Mouse (Mus musculus): ENCODE measurements at regions not wholly inside any gene's neighbourhood (a gene's known extent, or its start where the extent isn't known, plus 50 kb on each side); places are given as distances from the start of the nearest gene placed in this dataset.

DNA sequence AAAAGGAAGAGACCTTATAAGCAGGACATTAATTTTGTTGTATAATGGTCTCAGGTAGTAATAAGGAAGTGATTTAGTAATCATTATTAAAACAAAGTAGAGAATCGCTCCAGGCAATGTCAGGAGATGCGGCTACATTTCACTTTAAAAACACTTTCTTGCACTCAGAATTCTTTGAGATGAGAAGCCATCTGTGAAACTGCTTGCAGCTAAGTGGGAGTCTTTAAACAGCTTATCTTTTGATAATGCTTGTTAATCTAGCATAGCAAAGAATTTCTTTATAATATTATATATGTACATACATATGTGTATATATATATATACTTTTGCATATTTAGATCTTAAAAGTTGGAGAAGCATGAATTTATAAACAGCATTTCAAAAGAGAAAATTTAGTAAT is 133.1 kb upstream of the Klf6 start:
- no peak for DNase-seq

DNA sequence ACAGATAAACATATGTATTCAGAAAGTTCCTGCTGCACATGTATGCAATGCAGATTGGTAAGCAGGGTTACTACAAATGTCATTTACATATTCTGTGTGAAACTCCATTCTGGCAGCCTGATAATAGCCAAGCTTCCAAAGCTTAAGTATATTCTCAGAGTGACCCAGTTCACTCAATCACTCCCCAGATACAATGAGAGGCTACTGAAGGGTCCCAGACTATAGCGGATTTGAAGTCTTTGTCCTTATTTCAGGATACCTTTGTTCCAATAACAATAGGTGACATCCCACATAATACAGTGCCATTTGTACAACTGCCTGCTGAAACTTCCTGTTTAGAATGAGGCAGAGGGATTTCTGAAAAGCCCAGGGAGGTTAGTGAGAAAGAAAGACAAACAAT is 132.5 kb upstream of the Klf6 start:
- no peak for DNase-seq

DNA sequence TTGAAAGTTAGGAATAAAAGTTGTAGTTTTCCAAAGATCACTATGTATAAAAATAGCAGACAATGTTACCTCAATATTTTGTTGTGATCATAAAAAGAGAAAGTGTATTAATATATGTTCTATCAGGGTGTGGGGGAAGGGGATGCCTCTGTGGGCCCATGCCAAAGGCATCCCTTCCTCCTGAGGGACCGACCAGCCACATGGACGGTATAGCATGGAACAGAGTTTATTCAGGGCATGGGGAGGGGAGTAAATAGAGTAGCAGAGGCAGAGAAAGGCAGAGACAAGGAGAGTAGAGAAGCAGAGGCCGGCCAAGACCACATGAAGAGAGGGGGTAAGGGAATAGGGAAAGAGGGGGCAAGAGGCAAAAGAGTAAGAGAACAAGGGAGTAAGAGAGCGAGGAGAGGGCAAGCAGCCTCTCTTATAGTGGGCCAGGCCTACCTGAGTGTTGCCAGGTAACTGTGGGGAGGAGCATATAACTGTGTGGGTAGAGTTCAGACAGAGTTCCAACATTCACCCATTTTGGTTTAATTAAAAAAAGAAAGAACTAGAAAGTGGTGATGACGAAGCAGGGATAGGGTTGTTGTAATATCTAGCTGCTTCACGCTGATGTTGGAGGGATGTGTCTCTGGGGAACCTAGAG is 131.7 kb upstream of the Klf6 start:
- DNase-seq, result no peak

DNA sequence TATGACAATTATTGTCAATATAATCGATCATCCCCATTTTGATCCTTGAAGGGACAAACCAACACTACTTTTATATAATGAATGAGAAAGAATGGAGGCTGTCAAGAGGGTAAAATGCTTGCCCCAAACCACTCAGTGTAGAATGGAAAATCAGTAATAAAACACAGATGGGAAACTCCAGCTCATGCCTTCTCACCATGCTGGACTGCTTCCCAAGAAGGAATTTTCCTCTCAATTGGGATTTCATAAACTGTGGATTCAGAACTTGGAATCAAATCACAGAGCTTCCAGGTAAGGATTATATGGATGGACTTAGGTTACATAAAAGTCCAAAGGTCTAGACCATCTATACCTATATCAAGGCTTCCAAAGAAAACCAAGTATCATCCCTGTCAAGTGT is 129.1 kb upstream of the Klf6 start:
- DNase-seq, result no peak

DNA sequence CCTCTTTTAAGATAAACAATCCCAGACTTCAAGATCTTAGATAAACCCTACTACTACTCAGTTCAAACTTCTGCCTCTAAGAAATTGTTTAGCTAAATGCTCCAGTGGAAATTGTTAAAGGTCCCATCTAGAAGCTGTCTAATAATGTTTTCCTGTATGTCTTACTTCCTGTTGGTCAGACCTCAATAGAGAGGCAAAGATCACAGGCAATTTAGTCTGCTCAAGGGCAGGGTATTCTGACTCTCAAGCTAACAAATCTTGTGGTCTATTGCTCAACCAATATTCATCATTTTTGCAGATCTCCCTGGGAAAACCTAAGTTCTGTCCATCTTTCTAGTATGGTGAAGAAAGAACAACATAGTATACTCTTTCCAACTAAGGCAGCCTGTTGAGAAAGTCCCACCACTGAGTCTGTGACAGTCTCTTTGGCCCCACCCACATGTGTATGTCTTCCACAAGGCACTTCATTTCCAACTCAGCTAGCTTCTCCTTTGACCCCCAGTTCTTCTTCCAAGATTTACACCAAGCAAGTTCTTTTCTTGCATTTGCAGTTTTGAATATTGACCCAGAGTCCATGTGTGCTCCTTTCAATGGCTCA is 126.2 kb upstream of the Klf6 start:
- no peak for DNase-seq

DNA sequence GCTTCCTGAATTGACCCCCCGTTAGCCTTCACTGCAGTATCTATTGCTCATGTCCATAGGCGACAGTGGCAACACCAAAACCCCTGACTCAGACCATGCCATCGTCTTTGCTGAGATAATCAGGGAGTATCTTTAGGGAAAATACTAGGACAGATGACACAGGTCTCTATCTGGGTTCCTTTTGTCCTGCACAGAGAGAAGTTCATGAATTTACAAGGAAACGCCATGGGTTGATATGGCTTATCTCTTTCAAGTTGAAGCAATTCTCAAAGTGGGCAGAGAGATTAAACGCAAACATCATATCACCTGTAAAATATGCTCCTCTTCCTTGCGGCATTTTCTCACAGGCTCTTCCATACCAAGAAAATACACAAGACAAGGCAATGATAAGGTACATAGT is 124.8 kb upstream of the Klf6 start:
- no peak for DNase-seq

DNA sequence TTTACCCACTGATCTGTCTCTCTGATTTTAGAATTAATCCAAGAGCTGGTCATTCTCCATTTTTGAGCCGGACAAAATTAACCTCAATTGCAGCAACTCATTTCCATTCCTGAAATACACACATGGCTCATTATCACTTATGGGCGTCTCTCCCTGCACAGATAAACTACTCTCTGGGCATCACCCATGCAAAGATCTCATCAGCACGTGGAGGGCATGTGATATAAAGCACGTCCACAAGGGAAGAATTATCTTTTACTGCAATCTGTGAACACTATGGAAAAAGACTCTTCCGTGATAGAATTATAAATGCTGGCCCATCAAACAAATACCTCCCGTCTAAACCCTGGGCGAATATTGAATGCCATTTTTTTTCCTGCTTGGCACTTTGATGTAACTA is 124.1 kb upstream of the Klf6 start:
- no peak for DNase-seq

DNA sequence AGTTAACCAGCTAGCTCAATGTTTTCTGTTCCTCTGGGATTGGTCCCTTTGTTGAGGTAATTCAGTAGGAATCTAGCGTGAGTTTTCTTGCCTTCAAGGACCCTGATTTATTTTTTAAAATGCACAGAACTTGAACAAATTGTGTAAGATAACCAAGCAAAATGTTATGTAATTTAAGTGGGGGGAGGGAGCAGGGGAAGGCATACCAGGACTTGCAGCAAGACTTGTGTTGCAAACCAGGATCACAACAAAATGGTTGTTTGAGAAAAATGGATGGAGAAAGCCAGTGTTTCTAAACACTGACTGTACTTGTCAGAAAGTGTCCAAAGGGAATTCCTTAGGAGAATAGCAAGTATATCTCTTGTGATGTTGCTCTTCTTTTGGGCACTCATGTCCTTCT is 120.5 kb upstream of the Klf6 start:
- no peak for DNase-seq

DNA sequence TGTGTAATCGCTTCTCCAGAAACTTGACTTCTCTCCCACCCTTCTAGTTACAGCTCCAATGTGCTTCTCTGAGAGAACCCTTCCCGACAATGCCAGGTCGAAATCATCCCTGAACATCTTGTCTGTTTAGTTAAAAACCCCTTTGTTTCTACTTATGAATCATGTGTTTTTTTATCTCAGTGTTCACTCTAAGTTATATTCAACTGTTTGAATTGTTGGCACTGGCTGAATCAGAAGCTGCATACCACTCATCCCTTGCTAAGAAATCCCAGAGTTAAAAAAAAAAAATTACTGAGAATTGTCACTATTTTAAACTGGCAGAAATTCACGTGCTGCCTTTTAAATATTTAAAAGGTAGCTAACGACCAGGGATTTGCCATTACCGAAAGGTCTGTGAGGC is 116.3 kb upstream of the Klf6 start:
- no peak for DNase-seq

DNA sequence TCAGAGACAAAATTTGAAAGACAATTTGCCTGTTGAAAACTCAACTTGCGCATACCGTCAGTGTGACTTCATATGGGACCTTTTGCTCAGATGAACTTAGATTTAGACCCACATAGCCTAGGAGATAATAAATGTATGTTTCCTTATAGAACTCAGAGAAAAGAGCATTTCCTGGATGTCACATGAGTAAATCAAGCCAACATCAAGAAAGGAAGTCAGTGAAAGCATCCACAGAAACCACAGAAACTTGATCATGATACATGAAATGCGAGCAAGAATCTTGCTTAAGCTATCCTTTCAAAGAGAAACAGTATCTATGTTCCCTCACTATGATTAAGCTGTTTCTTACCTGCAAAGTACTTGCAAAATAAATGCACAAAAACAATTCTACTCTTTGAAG is 104.1 kb upstream of the Klf6 start:
- no peak for DNase-seq

DNA sequence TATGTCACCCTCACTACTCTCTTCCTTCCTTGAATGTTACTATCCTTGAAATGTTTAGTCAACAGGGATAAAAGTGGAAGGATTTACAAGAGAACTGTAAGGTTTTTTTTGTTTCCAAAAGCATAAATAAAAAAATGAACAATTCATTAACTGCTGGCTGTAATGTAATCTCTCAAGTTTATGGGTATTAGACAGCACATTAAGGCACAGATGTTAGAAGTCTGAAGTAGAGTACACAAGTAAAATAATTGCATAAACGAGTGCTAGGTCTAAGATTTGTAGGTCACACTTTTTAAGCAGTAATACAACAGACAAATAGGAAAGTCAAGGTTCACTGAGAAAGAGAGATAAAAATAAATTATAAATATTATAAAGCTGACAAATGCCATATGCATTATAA is 103.3 kb upstream of the Klf6 start:
- no peak for DNase-seq

DNA sequence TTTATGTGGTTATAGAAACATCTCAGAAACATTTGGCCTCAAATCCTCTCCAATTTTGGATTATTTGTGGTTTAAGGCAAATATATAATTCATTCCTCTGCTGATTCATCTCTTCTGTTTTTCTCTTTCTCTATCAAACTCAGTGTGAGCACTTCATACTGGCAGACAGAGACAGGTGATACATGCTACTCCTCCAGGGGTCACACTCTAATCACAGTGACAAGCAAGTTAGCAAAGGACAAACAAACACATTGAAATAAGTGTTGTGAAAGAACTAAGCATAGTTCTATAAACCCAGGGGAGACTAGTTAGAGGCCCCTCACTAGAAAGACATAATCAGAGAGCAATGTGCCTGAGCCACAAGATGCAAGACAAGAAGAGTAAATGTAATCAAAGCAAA is 101.3 kb upstream of the Klf6 start:
- no peak for DNase-seq

DNA sequence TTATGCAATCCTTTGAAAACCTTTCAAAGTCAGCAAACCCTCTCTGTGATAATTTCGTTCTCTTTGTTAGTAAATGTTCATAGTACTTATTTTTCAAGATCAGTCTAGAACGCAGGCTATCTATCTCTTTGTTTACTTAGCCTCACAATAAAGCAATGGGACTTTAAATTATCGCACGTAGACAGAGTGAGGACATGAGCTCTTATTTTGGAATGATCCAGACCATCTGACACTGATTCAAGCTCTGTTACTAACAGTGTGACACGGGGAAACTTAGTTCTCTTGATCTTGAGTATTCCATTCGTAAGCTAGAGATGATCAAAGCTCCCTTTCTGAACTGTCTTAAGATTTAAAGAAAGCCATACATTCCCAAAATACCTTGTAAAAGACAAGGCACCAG is 94.9 kb upstream of the Klf6 start:
- no peak for DNase-seq

DNA sequence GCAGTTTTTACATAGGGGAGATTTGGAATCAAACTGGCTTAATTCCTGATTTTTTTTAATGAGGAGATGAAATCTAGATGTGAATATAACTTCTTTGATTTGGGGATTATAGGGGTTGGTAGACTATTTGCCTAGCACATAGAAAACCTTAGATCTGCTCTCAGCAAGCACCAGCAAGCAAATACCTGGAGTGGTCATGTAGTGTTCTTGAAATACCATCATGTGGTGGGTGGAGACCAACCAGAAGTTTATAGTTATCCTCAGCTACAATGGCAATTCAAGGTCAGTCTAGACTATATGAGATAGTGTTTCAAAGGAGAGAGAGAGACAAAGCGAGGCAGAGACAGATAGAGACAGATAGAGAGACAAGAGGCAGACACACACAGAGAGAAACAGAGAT is 94.1 kb upstream of the Klf6 start:
- DNase-seq, result no peak

DNA sequence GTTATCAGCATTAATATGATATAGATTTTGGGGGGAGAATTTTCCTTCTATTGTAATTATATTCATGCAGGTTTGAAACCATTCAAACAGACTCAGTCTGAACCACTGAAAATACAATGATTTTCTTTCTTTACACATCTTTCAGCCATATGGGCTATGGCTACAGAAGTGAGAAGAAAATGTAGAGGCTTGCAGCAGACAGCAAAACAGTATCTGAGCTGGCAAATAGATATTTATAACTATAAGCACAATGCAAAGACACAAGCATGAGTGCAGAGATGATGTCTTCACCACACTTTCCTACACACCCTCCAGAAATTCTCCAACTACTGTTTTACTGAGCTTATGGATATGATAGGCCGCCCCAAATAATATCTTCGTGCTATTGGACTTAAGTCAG is 92.6 kb upstream of the Klf6 start:
- DNase-seq, result no peak

DNA sequence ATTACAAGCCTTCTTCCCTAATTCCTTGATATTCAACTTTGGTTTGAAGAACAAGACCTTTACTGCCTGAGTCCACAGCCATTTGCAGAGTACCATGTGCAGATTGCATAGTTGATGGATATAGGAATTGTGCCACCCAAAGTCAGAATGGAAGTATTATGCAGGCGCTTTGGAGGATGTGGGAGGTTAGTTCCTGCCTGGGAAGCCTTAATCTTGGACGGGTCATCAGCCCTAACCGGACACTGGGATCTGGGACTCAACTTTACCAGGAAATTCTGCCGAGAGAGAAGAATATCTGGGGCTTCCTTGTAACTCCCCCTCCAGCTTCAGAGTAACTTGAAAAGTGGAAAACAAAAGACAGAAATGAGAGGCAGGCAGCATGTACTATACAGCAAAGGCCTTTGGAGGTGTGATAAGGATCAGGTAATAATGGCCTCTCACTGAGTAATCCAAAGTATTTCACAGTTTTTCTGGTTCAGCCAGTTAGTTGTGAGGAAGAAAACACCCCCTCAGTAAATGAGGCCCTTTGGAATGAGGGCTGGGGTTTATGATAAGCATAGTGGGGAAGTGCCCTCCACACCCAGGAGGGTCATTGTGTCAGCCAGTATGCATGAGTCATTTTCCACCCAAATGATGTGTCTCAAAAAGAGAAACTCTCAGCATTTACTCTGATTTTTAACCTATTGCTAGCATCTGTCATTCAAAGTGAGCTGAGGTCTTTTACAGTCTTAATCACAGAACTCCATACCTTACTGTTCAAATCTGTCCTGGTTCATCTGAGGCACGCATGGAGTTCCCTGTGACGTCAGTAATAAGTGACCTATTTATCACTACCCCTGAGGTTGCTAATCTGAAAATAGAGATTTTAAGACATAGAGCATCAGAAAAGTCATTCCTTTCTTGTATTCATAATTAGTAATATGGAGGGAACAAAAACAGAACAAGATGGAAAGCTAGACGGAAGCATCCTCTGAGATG is 91.7 kb upstream of the Klf6 start:
- DNase-seq, result no peak

DNA sequence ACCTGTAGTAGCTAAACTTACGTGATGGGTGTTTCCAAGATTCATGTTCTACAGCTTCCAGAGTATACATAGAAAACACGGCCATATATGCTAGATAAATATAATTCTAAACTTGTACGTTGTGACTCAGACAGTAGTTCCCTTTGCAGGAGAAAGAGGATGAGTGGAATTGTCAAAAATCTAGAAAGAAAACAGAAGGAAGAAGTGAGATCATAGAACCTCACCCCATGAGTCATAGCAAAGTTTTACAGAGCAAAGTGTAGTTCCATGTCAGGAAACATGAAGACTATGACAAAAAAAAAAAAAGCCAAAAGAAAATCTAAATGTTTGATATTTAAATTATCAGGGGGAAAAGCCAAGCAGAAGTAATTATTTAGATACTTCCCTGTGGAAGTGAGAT is 87.5 kb upstream of the Klf6 start:
- DNase-seq, result no peak

DNA sequence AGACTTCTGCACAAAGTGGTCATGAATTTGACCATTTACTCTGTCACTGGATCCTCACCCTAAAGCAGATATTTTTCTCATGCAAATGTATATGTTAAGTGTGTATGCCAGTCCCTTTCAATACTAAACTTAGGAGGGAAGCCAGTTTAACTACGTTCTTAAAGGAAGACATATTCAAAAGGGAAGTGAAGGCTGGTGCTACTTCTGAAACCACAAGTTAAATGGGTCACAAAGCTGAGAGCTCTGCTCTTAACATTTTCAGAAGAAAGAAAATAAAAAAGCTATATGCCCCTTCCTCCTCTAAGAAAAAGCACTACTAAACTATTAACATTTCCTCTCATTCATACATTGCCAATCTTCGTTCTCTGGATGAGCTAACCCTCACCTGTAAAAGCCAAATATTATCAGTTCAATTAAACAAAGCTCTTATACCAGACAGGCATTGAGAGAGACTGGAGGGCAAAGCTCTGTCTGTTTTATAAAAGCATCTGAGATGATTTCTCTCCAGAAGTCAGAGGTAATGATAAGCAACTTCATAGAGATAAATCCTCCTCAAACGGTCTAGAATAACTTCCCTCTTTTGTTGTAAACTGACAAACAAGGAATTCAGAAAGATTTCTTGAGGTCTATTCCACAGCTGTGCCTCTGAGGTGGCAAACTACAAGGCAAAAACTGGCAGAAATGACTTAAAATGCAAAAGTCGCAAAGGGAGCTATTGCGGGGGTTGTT is 82.7 kb upstream of the Klf6 start:
- no peak for DNase-seq

DNA sequence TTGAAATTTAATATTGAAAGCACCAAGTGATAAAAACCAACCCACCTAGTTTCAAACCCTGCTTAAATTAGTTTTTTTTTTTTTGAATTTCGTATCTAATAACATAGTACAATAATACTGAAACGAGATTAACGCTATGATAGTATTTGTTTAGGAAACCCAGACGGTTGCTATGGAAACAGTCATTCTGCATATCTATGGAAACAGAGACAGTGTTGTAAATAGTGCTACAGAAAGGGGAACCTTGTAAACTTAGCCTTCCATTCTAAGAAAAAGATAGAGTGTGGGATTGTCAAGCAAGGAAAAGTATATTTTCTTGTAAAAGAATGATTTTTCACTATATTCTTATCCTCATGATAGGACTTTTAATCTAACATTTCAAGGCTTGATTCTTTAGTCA is 81.9 kb upstream of the Klf6 start:
- no peak for DNase-seq

DNA sequence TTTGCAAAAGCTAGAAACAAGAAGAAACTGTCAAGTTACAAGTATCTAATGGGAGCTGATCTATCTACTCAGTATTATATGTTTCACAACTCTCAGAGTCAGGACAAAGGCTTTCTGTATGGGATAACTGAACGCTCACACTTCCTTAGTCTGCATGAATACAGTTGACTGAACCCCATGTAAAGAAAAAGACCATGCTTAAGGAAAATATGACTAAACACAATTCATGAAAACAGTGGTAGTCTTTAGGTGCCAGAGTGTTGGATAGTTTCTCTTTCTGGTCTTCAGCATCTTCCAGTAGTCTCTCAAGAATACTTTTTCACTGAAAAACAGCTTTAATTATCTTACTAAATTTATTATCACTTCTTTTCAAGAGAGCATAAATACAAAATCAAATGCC is 78.7 kb upstream of the Klf6 start:
- no peak for DNase-seq

DNA sequence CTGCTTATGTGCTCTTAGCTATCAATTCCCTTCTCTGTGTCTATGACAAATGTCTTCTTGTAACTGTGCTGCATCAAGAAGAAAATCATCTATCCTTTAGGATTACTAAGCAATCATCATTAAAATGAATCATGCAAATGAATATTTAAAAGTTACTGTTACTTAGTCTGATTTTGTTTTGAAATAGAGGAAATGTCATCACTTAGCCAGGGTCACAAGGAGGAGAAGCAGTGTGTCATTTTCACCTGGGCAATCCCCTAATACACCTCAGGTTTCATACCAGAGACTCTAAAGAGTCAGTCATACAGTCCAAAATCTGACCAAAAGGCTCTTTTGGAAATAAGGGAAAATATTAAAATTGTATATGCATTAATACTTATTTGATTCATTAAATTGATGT is 74.2 kb upstream of the Klf6 start:
- DNase-seq, result no peak

DNA sequence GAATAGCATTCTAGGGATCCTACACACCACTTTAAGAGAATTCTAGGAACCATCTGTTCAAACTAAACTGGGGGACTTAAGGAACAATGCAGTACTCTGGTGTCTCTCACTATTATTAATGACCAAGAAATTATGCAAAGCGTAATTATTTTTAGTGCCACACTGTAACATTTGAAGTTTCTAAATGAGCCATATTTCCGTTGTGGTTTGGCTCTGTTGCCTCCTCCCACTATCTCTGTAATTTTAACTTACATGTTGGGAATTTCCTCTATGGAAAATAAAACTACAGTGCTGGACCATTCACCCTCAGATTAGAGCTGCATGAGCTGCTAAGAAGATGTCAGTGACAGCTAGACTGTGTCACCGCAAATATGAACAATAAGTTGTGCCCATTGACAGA is 72.0 kb upstream of the Klf6 start:
- no peak for DNase-seq

DNA sequence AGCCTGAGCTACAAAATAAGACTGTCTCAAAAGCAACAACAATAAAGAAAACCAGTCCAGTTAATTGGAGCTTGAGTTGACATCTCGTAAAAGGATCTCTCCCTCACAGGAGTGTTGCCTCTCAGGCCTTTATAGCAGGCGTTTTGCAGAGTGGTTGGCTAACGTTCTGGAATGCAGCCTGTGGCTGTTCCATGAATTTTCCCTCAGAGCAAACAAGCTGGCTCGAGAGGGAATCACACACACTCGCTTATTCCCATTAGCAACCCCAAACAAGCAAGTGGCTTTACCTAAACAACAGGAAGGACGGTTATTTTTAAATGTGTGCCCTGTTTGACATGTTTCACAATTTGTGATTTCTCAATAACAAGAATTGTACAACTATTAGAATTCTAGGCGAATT is 59.2 kb upstream of the Klf6 start:
- peak; percentile 12 to 30 for DNase-seq

DNA sequence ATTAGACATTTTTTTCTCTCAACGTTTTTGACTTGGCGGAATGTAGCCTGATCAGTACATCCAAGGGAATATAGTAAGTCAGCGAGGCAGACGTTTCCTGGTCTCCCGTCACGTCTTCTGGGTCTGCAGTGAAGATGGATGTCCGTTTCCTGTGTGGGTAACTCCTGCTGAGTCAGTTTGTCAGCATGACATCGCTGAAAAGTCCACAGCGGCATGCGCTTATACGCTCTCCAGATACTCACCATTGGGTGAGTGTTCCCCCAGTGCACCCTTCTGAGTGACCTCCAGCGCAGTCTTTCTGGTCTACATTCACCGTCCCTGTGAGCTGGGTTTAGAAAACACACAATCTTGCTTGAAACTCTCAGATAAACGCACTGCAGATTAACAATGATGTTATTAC is 58.5 kb upstream of the Klf6 start:
- DNase-seq, result peak in 1 of 2 experiments; percentile 13
